Mouse (Mus musculus): Measurements from ENCODE around the gene Stambpl1.

- TF ChIP-seq CTCF (IDR thresholded peaks at IDR 0.05; ENCODE audit: low read depth) (no peak), EP300 (IDR thresholded peaks at IDR 0.05; ENCODE audit: low read depth) (no peak)
Observed at GRCm38 (mm10) chr19:34199488-34199887, 7.5 kb downstream of the Stambpl1 start.
